Mouse (Mus musculus) stomach, embryonic 16.5 days (tissue): ENCODE data around the gene Prune2. TPM values are rescaled to one million over a fixed set of nuclear protein-coding genes. Genes with fewer than 3 reads are reported as not detected.

Source experiments
- ATAC-seq: fragments of 200-750 bp; cut with Nextera tagmentation; 2 replicates; pipeline ENCODE4 v1.8.0; 2017; ENCODE audit warnings: moderate number of reproducible peaks, moderate TSS enrichment; ENCODE audit not compliant: insufficient read depth, low FRiP score
- H3K27ac ChIP-seq: fragments of 300-500 bp; sonication (generic); 2 replicates; pipeline ENCODE4 v1.5.1; 2014; ENCODE audit warnings: low read length
- H3K27me3 ChIP-seq: fragments of 300-500 bp; sonication (generic); 2 replicates; pipeline ENCODE4 v1.6.1; 2014; ENCODE audit warnings: low read length, control low read depth, mixed read lengths; ENCODE audit not compliant: control insufficient read depth, insufficient read depth
- H3K36me3 ChIP-seq: fragments of 300-500 bp; sonication (generic); 2 replicates; pipeline ENCODE4 v1.6.1; 2014; ENCODE audit warnings: low read length; ENCODE audit not compliant: control insufficient read depth, insufficient read depth
- H3K4me1 ChIP-seq: fragments of 300-500 bp; sonication (generic); 2 replicates; pipeline ENCODE4 v1.6.1; 2014; ENCODE audit warnings: low read length, control low read depth, mixed read lengths; ENCODE audit not compliant: control insufficient read depth, insufficient read depth
- H3K4me2 ChIP-seq: fragments of 300-500 bp; sonication (generic); 2 replicates; pipeline ENCODE4 v1.6.1; 2014; ENCODE audit warnings: low read depth, low read length, mixed read lengths
- H3K4me3 ChIP-seq: fragments of 300-500 bp; sonication (generic); replicated peaks from 2 replicates; pipeline ENCODE4 v1.5.1; 2014; ENCODE audit warnings: mild to moderate bottlenecking, low read length
- H3K9ac ChIP-seq: fragments of 300-500 bp; sonication (generic); 2 replicates; pipeline ENCODE4 v1.6.1; 2014; ENCODE audit warnings: low read length
- H3K9me3 ChIP-seq: fragments of 300-500 bp; sonication (generic); replicated peaks from 2 replicates; pipeline ENCODE4 v1.6.1; 2016; ENCODE audit warnings: low read length, control low read depth; ENCODE audit not compliant: control insufficient read depth
- WGBS: fragments of 180-500 bp; shearing (Covaris S2); extraction: QIAGEN DNeasy Blood & Tissue Kit; methylation state at CpG from one replicate; pipeline ENCODE4 v1.1.7; 2014; 5-methylcytosine and 5-hydroxymethylcytosine counted together
- polyA plus RNA-seq: library from polyadenylated mRNA; unstranded; fragments of >200 nt; fragmentation: Nextera tagmentation; extraction: Ambion mirVana; gene quantifications from 2 replicates; pipeline ENCODE4 v1.2.1, GENCODE M21; 2015

Gene Prune2
- polyA plus RNA-seq, 1 experiment from 2014 or later, result 2.9 TPM

- no peak overlapping the region for H3K9ac ChIP-seq
- H3K27ac ChIP-seq, result no peak overlapping the region
- no peaks in the 10 kb centered on the region for H3K9me3 ChIP-seq
- no peak for ATAC-seq
- H3K36me3 ChIP-seq, result no peaks in the 10 kb centered on the region
- peaks cover 25% of the 10 kb centered on the region for H3K27me3 ChIP-seq
- peaks cover 7% of the 10 kb centered on the region; the same call in 1 of the 2 replicates for H3K4me1 ChIP-seq
- 40% methylated on average over 9 of the region's 9 CpGs for WGBS
- no peak overlapping the region for H3K4me3 ChIP-seq
- 0 out of 2 replicates have a peak overlapping the region, but pooled peaks have one; percentile 85 for H3K4me2 ChIP-seq
These were observed 696 bp upstream of the Prune2 start for GRCm38 (mm10) chr19:16955231-16955612.

GRCm38 (mm10) chr19:16956319-16956718 lies 401 bp downstream of the Prune2 start:
- peaks cover 7% of the 10 kb centered on the region; the same call in 1 of the 2 replicates for H3K4me1 ChIP-seq
- peak; percentile 14; the same call in 1 of the 2 replicates for ATAC-seq
- H3K27ac ChIP-seq, result no peak overlapping the region
- H3K36me3 ChIP-seq, result no peaks in the 10 kb centered on the region
- peak overlapping the region; percentile 48 for H3K4me3 ChIP-seq
- WGBS, result under 1% methylated on average over 7 of the region's 7 CpGs
- peaks cover 25% of the 10 kb centered on the region for H3K27me3 ChIP-seq
- no peaks in the 10 kb centered on the region for H3K9me3 ChIP-seq
- H3K4me2 ChIP-seq, result peak overlapping the region; percentile 85
- H3K9ac ChIP-seq, result peak overlapping the region; percentile 62

GRCm38 (mm10) chr19:16959051-16959450 lies 3.1 kb downstream of the Prune2 start:
- H3K4me1 ChIP-seq, result peaks cover 7% of the 10 kb centered on the region; the same call in 1 of the 2 replicates
- no peak overlapping the region for H3K4me3 ChIP-seq
- H3K9me3 ChIP-seq, result no peaks in the 10 kb centered on the region
- H3K4me2 ChIP-seq, result no peak overlapping the region
- 71% methylated on average over 4 of the region's 4 CpGs for WGBS
- no peaks in the 10 kb centered on the region for H3K36me3 ChIP-seq
- H3K9ac ChIP-seq, result no peak overlapping the region
- ATAC-seq, result no peak
- no peak overlapping the region for H3K27ac ChIP-seq
- peaks cover 24% of the 10 kb centered on the region for H3K27me3 ChIP-seq

- no peak overlapping the region for H3K4me3 ChIP-seq
- peaks cover 7% of the 10 kb centered on the region; the same call in 1 of the 2 replicates for H3K4me1 ChIP-seq
- ATAC-seq, result no peak
- no peak overlapping the region for H3K9ac ChIP-seq
- no peak overlapping the region for H3K4me2 ChIP-seq
- H3K27ac ChIP-seq, result no peak overlapping the region
- WGBS, result 36% methylated on average over 8 of the region's 8 CpGs
- H3K9me3 ChIP-seq, result no peaks in the 10 kb centered on the region
- H3K36me3 ChIP-seq, result no peaks in the 10 kb centered on the region
- H3K27me3 ChIP-seq, result peaks cover 19% of the 10 kb centered on the region
These were observed 3.6 kb downstream of the Prune2 start for GRCm38 (mm10) chr19:16959551-16959950.

- no peak for ATAC-seq
- H3K9ac ChIP-seq, result no peak overlapping the region
- peaks cover 7% of the 10 kb centered on the region; the same call in 1 of the 2 replicates for H3K4me1 ChIP-seq
- no peaks in the 10 kb centered on the region for H3K36me3 ChIP-seq
- H3K4me3 ChIP-seq, result no peak overlapping the region
- no peak overlapping the region for H3K27ac ChIP-seq
- H3K4me2 ChIP-seq, result no peak overlapping the region
- WGBS, result 98% methylated on average over 3 of the region's 3 CpGs
- H3K27me3 ChIP-seq, result peaks cover 11% of the 10 kb centered on the region; the same call in 1 of the 2 replicates
- H3K9me3 ChIP-seq, result no peaks in the 10 kb centered on the region
These were observed 5.1 kb downstream of the Prune2 start for GRCm38 (mm10) chr19:16961036-16961435.

GRCm38 (mm10) chr19:16963178-16963577 lies 7.3 kb downstream of the Prune2 start:
- no peak overlapping the region for H3K9ac ChIP-seq
- H3K27ac ChIP-seq, result no peak overlapping the region
- no peak overlapping the region for H3K4me2 ChIP-seq
- H3K36me3 ChIP-seq, result no peaks in the 10 kb centered on the region
- H3K27me3 ChIP-seq, result no peaks in the 10 kb centered on the region
- no peaks in the 10 kb centered on the region for H3K4me1 ChIP-seq
- 80% methylated on average over 3 of the region's 3 CpGs for WGBS
- no peaks in the 10 kb centered on the region for H3K9me3 ChIP-seq
- no peak for ATAC-seq
- H3K4me3 ChIP-seq, result no peak overlapping the region

GRCm38 (mm10) chr19:16968768-16969167 lies 12.8 kb downstream of the Prune2 start:
- no peaks in the 10 kb centered on the region for H3K9me3 ChIP-seq
- no peak for ATAC-seq
- 79% methylated on average over 5 of the region's 5 CpGs for WGBS

GRCm38 (mm10) chr19:16970612-16971011 lies 14.7 kb downstream of the Prune2 start:
- H3K9ac ChIP-seq, result no peak overlapping the region
- H3K4me3 ChIP-seq, result no peak overlapping the region
- WGBS, result 47% methylated on average over 2 of the region's 2 CpGs
- H3K4me2 ChIP-seq, result no peak overlapping the region
- H3K36me3 ChIP-seq, result no peaks in the 10 kb centered on the region
- ATAC-seq, result no peak
- no peaks in the 10 kb centered on the region for H3K4me1 ChIP-seq
- no peaks in the 10 kb centered on the region for H3K9me3 ChIP-seq
- H3K27ac ChIP-seq, result no peak overlapping the region
- H3K27me3 ChIP-seq, result no peaks in the 10 kb centered on the region

More at GRCm38 (mm10) chr19:16968768-16969167, 12.8 kb downstream of the Prune2 start:
- Histone ChIP-seq H3K27me3 (no peaks in the 10 kb centered on the region), H3K36me3 (no peaks in the 10 kb centered on the region), H3K4me2 (no peak overlapping the region), H3K9ac (no peak overlapping the region), H3K4me1 (no peaks in the 10 kb centered on the region), H3K27ac (no peak overlapping the region), H3K4me3 (no peak overlapping the region)

- no peaks in the 10 kb centered on the region for H3K36me3 ChIP-seq
- H3K9ac ChIP-seq, result no peak overlapping the region
- no peak overlapping the region for H3K4me3 ChIP-seq
- 91% methylated on average over 3 of the region's 3 CpGs for WGBS
- H3K4me2 ChIP-seq, result no peak overlapping the region
- H3K4me1 ChIP-seq, result no peaks in the 10 kb centered on the region
- no peaks in the 10 kb centered on the region for H3K27me3 ChIP-seq
- no peak for ATAC-seq
- H3K27ac ChIP-seq, result no peak overlapping the region
- H3K9me3 ChIP-seq, result no peaks in the 10 kb centered on the region
These were observed 23.0 kb downstream of the Prune2 start for GRCm38 (mm10) chr19:16978910-16979309.
